Mouse (Mus musculus) heart, postnatal 25 days (tissue): ENCODE results near the gene Stab1. TPM values are rescaled to one million over a fixed set of nuclear protein-coding genes. Genes with fewer than 3 reads are reported as not detected.

ENCODE experiments used
- DNase-seq: peaks from one replicate; pipeline ENCODE4 v3.0.0; 2022; ENCODE audit warnings: low spot score
- intact Hi-C: fragments of 180-260 bp; cut with DNase I; formaldehyde crosslinking; loops from one replicate; pipeline ENCODE4 v1.15.1; 2025
- total RNA-seq, 2 experiments: library from RNA; stranded (reverse); gene quantifications; 2 replicates each; pipeline ENCODE4 v1.2.3; 2021

The Stab1 gene
- total RNA-seq, 2 experiments from 2014 or later = 76.4 to 76.8 TPM

- intact Hi-C loops = no loop called here
- DNase-seq = no peak
Measured at GRCm38 (mm10) chr14:31169508-31169907, 1.1 kb upstream of the Stab1 start.

- intact Hi-C loops = no loop called here
- DNase-seq = no peak
Measured at GRCm38 (mm10) chr14:31166827-31167226, 1.6 kb downstream of the Stab1 start.

GRCm38 (mm10) chr14:31165991-31166630 lies 2.3 kb downstream of the Stab1 start:
- intact Hi-C loops = loop anchor here (2.0 kb wide), 1 partner anchor 33 kb away; no protein-coding TSS in a partner anchor
- DNase-seq = no peak

- intact Hi-C loops = loop anchor here (2.0 kb wide), 1 partner anchor 33 kb away; no protein-coding TSS in a partner anchor
- DNase-seq = no peak
Measured at GRCm38 (mm10) chr14:31165458-31165857, 3.0 kb downstream of the Stab1 start.

GRCm38 (mm10) chr14:31165010-31165409 lies 3.4 kb downstream of the Stab1 start:
- no peak for DNase-seq
- intact Hi-C loops = loop anchor here (2.0 kb wide), 1 partner anchor 32 kb away; no protein-coding TSS in a partner anchor

- DNase-seq = no peak
- intact Hi-C loops = loop anchor here (2.0 kb wide), 1 partner anchor 31 kb away; no protein-coding TSS in a partner anchor
Measured at GRCm38 (mm10) chr14:31164067-31164466, 4.4 kb downstream of the Stab1 start.

- intact Hi-C loops = no loop called here
- no peak for DNase-seq
Measured at GRCm38 (mm10) chr14:31161638-31162037, 6.8 kb downstream of the Stab1 start.

- DNase-seq = no peak
- intact Hi-C loops = no loop called here
Measured at GRCm38 (mm10) chr14:31161191-31161590, 7.2 kb downstream of the Stab1 start.

- intact Hi-C loops = no loop called here
- DNase-seq = no peak
Measured at GRCm38 (mm10) chr14:31160196-31161150, 8.0 kb downstream of the Stab1 start.

GRCm38 (mm10) chr14:31145694-31146093 lies 22.7 kb downstream of the Stab1 start:
- intact Hi-C loops = no loop called here
- no peak for DNase-seq

GRCm38 (mm10) chr14:31141011-31141410 lies 27.4 kb downstream of the Stab1 start:
- peak; percentile 0 for DNase-seq
- intact Hi-C loops = no loop called here

GRCm38 (mm10) chr14:31140141-31140540 lies 28.3 kb downstream of the Stab1 start:
- intact Hi-C loops = no loop called here
- DNase-seq = no peak

- DNase-seq = no peak
- intact Hi-C loops = no loop called here
Measured at GRCm38 (mm10) chr14:31139666-31140065, 28.8 kb downstream of the Stab1 start.

GRCm38 (mm10) chr14:31138897-31139429 lies 29.5 kb downstream of the Stab1 start:
- DNase-seq = no peak
- intact Hi-C loops = no loop called here

- intact Hi-C loops = no loop called here
- no peak for DNase-seq
Measured at GRCm38 (mm10) chr14:31138219-31138896, 30.1 kb downstream of the Stab1 start.

- no peak for DNase-seq
- intact Hi-C loops = no loop called here
Measured at GRCm38 (mm10) chr14:31137791-31138190, 30.6 kb downstream of the Stab1 start.

- no peak for DNase-seq
- intact Hi-C loops = no loop called here
Measured at GRCm38 (mm10) chr14:31137281-31137595, 31.2 kb downstream of the Stab1 start.

- no peak for DNase-seq
- intact Hi-C loops = no loop called here
Measured at GRCm38 (mm10) chr14:31136411-31137280, 31.8 kb downstream of the Stab1 start.
